Mouse (Mus musculus) T-helper 1 cell (primary cell): ENCODE measurements around the gene Glis2.

Experiments used
- in situ Hi-C: fragments of 300-600 bp; cut with MboI, MseI; formaldehyde crosslinking; loops from one replicate; pipeline ENCODE4 v1.15.1; 2025; ENCODE audit warnings: high pct_unique_total_duplicates

Gene Glis2

DNA sequence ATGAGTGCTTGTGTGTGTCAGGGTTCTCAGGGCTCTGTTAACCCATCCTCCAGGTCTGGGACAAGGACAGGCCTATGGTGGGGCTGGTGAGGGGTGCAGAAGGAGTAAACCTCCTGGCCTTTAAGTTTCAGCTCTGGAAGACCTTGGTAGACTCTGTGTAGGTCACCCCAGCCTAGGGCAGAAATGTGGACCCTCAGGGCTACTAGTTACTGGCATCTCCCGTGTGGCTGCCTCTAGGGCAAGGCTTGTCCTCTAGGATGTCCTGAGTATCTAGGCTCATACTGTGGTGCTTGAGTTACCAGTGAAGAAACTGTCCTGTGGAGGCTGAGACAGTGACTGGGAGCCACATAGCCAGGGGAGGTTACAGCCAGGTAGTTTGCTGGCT lies 8.9 kb downstream of the Glis2 start:
- in situ Hi-C loops: no loop called here

DNA sequence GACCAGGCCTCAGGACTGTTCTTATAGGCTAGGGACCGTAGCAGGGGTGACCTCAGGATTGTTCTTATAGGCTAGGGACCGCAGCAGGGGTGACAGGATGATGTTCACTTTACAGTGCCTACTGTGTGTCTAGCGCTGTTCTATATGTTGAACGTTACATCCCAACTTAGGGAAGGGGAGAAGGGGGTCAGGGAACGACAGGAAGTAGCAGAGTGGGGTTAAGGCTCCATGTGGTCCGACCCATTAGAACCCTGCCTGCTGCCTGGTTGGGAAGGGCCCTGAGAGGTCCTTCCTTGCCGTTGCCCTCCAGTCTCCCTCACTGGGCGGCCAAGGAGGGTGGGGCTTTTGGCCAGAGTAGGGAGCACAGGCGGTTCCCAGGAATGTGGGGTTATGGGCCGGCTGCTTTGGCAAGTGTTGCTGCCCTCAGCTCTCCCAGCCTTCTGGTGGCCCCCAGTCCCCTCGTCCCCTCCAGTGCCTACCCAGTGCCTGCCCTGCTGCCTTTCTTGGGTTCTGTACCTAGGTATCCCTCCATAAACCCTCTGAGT lies 9.9 kb downstream of the Glis2 start:
- in situ Hi-C loops: no loop called here

DNA sequence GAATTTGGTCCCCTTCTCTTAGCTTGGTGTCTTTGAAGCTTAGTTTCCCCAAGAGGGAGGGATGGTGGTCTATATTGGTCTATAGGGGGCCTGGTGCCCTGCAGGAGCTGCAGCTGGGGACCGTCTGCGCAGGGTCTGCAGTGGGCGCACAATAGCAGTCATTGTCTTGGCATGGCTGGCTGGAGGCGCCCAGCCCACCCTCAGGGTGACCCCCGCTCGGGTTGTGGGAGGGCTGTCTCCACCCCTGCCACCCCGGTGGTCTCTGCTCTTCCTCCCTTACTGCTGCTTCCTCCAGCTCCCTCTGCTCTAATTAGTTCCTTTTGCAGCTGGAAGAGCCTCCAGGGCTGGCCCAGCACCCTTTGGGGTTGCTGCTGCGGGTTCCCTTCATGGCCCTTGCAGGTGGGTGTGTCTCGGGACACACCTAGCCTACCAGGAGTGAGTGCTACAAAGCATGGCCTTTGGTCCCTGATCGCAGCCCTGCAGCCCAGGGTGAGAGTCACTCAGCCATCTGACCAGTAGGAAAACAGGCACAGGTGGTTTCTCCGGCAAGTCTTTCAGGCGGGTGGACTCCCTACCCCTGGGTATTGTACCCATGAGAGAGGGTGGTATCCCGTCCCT lies 11.1 kb downstream of the Glis2 start:
- in situ Hi-C loops: loop anchor here (5.0 kb wide), 1 partner anchor 303 kb away; no protein-coding TSS in a partner anchor

DNA sequence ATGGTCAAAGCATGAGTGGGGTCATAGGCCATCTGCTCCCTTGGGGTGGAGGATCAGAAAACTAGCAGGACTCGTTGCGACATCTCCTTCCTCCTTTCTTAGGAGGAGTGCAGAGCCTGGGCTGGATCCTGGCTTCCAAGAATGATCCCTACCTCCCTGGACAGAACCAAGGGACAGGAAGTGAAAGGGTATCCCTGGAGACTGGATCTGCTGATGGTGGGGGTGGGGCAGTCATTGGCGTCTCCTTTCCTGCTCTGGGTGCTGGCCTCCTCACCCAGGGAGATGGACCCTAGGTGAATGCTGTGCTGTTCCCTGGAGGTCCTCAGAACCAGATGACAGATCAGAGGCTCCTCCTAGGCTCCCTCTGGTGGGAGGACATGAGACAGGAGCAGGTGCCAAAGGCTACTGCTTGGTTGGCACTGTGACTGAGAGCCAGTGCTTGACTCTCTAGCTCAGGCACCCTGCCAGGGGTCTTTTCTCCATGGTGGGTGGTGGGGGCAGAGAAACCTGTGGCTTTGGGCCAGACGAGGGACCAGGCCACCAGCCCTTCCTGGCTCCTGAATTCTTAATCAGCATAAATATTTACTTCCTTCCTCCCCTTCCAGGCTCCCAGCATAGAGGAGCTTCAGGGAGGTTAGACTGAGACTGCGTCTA lies 12.0 kb downstream of the Glis2 start:
- in situ Hi-C loops: loop anchor here (5.0 kb wide), 1 partner anchor 304 kb away; no protein-coding TSS in a partner anchor

DNA sequence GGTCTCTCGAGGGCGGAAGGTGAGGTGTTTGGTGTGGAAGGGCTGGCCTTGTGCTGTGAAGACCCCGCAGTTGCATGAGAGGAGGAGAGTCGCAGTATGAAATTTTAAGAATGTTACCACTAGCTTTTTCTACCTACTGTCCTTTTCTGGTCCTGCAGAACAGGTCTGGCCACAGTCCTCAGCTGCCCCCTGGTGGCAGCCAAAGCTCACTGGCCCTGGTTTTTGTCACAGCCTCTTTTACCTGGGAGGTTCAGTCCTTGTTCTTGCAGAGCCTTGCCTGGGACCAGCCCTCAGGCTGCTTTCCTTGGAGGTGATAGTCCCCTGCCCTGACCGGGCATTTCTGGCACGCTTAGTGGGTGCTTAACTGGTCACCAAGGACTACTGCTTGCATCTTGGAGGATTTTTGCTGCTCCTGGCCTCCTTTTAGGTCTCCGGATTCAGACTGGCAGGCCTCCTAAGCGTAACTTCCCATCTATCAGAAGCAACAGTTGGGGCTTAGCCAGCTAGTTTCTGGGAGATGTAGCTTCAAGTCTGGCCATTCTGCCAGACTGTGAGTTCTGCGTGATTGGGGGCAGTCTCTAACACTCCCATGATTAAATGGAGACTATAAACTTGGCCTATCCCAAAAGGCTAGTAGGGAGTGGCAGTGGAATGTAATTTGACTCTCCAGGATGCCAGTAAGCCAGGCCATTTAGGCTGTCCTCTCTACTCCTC lies 13.5 kb downstream of the Glis2 start:
- in situ Hi-C loops: loop anchor here (5.0 kb wide), 1 partner anchor 306 kb away; no protein-coding TSS in a partner anchor

DNA sequence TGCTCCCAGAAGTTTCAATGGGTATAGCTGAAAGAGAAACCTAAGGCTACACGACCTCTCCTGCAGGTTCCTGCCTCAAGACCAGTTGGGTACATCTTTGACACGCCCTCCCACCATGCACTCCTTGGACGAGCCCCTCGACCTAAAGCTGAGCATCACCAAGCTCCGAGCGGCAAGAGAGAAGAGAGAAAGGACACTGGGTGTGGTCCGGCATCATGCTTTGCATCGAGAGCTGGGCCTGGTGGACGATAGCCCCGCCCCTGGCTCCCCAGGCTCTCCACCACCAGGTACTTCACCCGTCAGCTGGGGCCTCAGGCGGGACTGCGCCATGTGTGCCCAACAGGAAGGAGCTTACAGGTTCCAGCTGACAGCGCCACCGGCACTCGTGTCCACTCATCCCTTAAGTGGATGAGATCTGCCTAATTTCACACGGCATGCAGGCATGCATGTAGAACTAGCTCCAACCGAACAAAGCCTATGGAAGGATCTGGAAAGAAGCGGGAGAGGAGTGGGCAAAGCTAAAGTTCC lies 14.1 kb downstream of the Glis2 start:
- in situ Hi-C loops: loop anchor here (5.0 kb wide), 1 partner anchor 306 kb away; no protein-coding TSS in a partner anchor

GRCm38 (mm10) chr16:4611193-4611592 lies 16.7 kb downstream of the Glis2 start:
- in situ Hi-C loops: loop anchor here (5.0 kb wide), 2 partner anchors 39 to 129 kb away; no protein-coding TSS in a partner anchor

GRCm38 (mm10) chr16:4611676-4612075 lies 17.2 kb downstream of the Glis2 start:
- in situ Hi-C loops: loop anchor here (5.0 kb wide), 2 partner anchors 39 to 129 kb away; no protein-coding TSS in a partner anchor

- in situ Hi-C loops: loop anchor here (5.0 kb wide), 2 partner anchors 41 to 131 kb away; no protein-coding TSS in a partner anchor
These were observed 19.2 kb downstream of the Glis2 start for GRCm38 (mm10) chr16:4613736-4614135.

DNA sequence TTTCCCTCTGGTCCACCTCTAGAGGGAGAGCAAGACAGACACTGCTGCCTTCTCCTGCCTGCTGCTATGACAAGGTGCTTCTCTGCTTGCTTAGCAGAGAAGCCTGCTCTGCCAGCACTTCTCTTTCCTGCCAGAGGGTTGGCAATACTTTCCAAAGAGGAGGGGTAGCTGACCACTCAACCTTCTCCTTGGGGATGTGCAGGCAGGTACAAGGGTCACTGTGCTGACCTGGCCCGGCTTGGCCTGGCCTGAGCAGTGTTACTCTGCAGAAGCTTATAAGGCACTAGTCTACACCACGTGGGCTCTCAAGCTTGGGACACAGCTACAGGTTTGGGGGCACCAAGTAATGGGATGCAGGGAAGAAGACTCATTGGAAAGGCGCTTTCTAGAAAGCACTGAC lies 20.1 kb downstream of the Glis2 start:
- in situ Hi-C loops: loop anchor here (5.0 kb wide), 2 partner anchors 42 to 132 kb away; no protein-coding TSS in a partner anchor

GRCm38 (mm10) chr16:4615297-4615696 lies 20.8 kb downstream of the Glis2 start:
- in situ Hi-C loops: no loop called here

DNA sequence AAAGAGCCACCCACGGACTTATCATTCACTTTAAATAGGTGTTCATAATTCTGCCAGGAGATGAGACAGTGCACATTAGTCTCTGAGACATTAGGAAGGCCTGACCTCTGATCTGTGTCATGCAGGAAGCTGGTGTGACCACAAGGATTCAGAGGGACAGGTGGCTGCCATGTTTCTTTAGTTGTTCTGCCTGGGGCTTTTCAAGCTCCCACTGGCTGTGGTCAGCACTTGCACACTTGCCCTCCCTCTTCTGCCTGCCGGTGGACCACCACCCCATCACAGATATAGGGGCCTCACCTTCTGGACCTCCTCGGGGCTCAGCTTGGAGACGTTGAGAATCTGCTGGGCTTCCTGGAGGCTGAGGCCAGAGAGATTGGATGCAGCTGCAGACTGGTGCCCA lies 22.3 kb downstream of the Glis2 start:
- in situ Hi-C loops: no loop called here

DNA sequence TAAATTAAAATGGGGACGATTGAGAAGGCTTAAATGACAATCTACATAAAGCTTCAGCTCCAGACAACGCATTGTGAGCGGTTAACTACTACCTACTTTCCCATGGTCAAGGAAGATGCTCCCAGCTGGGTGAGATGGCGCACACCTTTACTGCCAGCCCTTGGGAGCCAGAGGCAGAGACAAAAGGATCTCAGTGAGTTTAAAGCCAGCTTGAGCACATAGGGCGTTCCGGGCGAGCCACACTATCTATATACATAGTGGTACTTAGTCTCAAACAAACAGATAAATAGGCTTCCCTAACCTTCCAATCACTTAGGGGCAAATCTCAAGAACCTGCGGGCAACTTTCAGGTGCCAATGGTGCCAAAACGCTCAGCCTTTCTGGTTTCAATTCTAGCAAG lies 29.6 kb downstream of the Glis2 start:
- in situ Hi-C loops: no loop called here

DNA sequence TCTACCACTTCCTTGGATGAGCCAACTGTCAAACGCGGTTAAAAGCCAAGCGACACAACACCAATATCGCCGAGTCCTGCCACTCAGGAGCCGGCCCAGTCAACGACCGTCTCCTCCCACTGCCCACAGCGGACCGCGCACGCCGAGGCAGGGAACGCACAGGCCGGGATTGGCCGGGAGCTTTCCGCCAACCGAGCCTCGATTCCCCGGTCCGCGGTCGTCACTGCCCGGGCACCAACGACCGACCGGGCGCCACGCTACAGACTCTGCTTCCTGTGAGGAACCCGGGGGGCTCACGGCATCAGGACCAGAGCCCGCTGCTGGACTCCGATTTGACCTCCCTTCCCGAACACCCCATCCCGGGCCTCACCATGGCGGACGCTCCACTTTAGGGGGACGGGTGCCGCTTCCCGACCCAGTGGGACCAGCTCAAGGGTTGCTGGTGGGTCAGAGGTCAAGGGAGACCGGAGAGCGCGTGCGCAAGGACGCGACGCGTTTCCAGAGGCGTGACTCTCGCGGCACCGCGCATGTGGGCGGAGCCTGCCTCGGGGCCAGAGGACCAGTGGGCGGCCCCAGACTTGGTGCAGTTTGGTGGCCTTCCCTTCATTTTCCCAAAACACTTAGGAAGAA lies 30.1 kb downstream of the Glis2 start, which contains the start of gene Pam16:
TSS of gene Pam16 (minus strand) at position 508 of the 630 bp plus-strand sequence.
- in situ Hi-C loops: no loop called here

- in situ Hi-C loops: no loop called here
These were observed 32.6 kb downstream of the Glis2 start for GRCm38 (mm10) chr16:4627105-4627504.

DNA sequence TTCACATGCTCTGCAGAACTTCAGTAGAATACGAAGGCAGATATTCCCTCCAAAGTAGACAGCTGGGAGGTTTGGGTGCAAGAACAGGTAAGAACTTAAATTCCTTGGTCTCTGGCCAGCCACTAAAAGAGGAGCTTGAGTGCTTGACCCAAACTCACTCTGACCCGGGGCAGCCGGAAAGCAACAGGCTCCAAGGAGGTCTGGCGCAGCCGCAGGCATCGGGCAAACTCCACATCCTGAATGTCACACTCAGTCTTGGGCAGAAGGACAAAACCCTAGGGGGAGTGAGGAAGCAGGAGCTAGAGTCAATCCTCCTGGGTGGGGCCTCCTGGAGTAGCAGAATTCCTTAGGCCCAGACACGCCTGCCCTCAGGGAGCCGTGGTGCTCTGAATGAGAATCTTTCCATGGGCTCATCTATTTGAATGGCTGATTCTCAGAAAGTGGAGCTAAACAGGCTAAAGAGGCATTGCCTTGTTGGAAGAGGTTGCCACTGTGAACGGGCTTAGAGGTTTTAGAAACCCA lies 34.4 kb downstream of the Glis2 start:
- in situ Hi-C loops: no loop called here

GRCm38 (mm10) chr16:4629950-4630349 lies 35.4 kb downstream of the Glis2 start:
- in situ Hi-C loops: no loop called here

DNA sequence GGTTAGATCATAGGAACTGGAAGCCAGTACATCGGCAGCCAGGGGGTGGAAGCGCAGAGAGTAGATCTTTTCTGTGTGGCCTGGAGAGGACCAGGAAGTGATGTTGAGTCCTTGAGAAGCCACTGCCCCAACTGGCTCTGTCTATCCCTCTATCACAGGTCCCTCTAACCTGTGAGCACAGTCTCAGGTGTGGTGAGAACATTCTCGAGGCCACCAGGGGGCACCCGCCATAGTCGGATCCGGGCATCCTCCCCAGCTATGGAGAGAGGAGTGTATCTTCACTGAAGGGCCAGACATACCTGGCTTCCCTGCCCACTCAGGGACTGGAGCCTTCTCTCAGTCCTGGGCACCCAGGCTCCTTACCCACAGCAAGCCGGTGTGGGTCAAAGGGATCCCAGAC lies 37.5 kb downstream of the Glis2 start:
- in situ Hi-C loops: no loop called here

DNA sequence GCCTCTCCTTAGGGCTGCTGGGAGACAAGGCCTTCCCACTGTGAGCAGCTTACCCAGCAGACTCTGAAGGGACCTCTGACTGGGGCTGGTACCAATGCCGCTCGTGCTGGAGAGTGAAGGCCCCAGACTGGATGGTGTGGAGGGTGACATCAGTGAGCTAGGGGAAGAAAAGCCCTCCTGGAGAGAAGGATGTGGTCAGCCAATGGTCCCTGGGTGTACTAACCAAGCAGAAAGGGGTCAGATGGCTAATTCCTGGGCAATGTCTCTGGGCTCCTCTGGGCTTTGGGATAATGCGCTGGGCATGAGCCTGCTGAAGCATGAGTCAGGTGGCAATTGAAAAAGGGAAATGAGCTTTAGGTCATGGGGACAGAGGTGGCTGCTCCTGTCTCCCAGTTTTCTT lies 39.1 kb downstream of the Glis2 start:
- in situ Hi-C loops: no loop called here

DNA sequence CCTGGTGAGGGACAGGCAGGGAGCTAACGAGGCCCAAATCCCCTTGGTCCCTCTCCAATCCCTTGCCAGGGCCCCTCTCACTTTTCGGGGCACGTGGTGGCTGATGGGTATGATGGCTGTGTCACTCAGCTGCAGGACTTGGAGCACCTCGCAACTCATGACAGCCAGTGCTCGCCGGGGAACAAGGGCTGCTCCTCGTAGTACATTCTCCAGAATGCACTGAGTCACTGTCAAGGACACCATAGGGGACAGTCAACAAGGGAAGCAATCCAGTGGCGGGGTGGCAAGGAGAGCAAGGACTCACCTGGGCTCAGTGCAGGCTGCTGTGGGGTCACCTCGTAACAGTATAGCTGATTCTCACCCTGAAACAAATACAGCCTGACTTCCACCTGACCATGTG lies 40.2 kb downstream of the Glis2 start:
- in situ Hi-C loops: no loop called here

DNA sequence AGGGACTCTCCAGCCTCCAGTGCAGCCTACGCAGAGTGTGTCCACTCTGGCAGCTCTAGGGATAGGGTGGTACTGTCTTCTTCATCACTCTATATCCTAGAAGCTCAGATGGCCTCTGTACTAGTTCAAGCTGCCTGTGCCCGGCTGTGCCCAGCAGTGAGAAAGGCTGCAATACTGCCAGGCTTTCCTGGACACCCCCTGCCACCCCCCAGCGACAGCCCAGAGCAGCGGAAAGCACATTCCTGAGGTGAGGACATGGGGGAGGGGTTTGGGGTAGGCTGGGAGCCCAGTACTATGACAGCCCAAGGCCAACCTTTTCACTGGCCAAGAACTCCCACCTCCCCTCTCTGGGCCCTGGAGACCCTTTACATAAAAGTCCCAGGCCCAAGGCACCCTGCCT lies 41.2 kb downstream of the Glis2 start:
- in situ Hi-C loops: no loop called here
